20 mouse cellular contexts compared by ENCODE assay signal in genomic region chr5:27426200-27426599, GRCm38 (mm10).
DNase-seq lines count a peak whose midpoint lies in the region; TF ChIP-seq lines count a peak whose summit lies in the region.
"Had no signal": no experiment of that assay in that cellular context is flagged by ENCODE, and none has a peak within 500 bp of the region (broad histone marks: within the 10 kb centered on the region; RNA-seq: fewer than 3 reads in every experiment).

No protein-coding gene starts in this region.

- WGBS in cerebellum, adult 2 months: 88% methylated on average over 1 of the region's 1 CpGs

- H3K27ac ChIP-seq in cerebellum, adult 2 months (ENCODE audit: insufficient read depth, low read length): 0 out of 2 replicates have a peak overlapping the region, but pooled peaks have one; percentile 23
- peak overlapping the region; percentile 70 for H3K27ac ChIP-seq in layer of hippocampus, adult 2 months
- H3K27ac ChIP-seq: embryonic facial prominence, embryonic 13.5 days; embryonic facial prominence, embryonic 15.5 days; forebrain, embryonic 10.5 days; forebrain, embryonic 12.5 days had no signal

- no peak for DNase-seq in cerebellum, adult 2 months
- no peak for DNase-seq in cerebellum, adult 9-11 months
- DNase-seq in layer of hippocampus, adult 2 months (ENCODE audit: low spot score in 2 of 2): no peak
- DNase-seq in layer of hippocampus, postnatal 10 days (ENCODE audit: low spot score in 2 of 2): no peak
- DNase-seq in thymus, adult 18-20 months: no peak
- DNase-seq: adrenal gland, adult 2 months; adrenal gland, postnatal 10 days; adrenal gland, postnatal 25 days; B cell, adult 2 months; cerebellum, adult 11 months; cerebellum, adult 18-20 months; cerebellum, adult 9-10 months; cerebellum, postnatal 14 days; cerebellum, postnatal 36 days; embryo, embryonic 11 days had no signal

- H3K4me3 ChIP-seq in cerebellum, adult 2 months (replicated peaks; ENCODE audit: insufficient read depth, low read depth, low read length): no peak overlapping the region
- no peak overlapping the region for H3K4me3 ChIP-seq in layer of hippocampus, adult 2 months
- H3K4me3 ChIP-seq: embryonic facial prominence, embryonic 13.5 days; embryonic facial prominence, embryonic 15.5 days; erythroblast, embryonic 14.5 days; forebrain, embryonic 10.5 days; forebrain, embryonic 12.5 days had no signal

- peaks cover 21% of the 10 kb centered on the region for H3K4me1 ChIP-seq in cerebellum, adult 2 months (ENCODE audit: control insufficient read depth, insufficient read depth, low read length)
- H3K4me1 ChIP-seq: embryonic facial prominence, embryonic 13.5 days; embryonic facial prominence, embryonic 15.5 days; forebrain, embryonic 10.5 days; forebrain, embryonic 12.5 days had no signal

- H3K27me3 ChIP-seq in cerebellum, adult 2 months (ENCODE audit: control insufficient read depth, insufficient read depth, low read length): no peaks in the 10 kb centered on the region
- H3K27me3 ChIP-seq: embryonic facial prominence, embryonic 13.5 days; embryonic facial prominence, embryonic 15.5 days; forebrain, embryonic 12.5 days had no signal

- no peak for TF ChIP-seq POLR2A in cerebellum, adult 2 months (IDR thresholded peaks at IDR 0.05; ENCODE audit: borderline replicate concordance, insufficient read depth, low read length)

- TF ChIP-seq CTCF in cerebellum, adult 2 months (IDR thresholded peaks at IDR 0.05; ENCODE audit: borderline replicate concordance, insufficient read depth, low read depth, low read length): no peak
- no peak for TF ChIP-seq CTCF in layer of hippocampus, adult 2 months (conservative IDR thresholded peaks at IDR 0.05)
